Mouse (Mus musculus) ES-E14 (cell line): ENCODE measurements around the gene Zfp770. TPM values are rescaled to one million over a fixed set of nuclear protein-coding genes. Genes with fewer than 3 reads are reported as not detected.
A peak's percentile ranks its signal among the peaks of the same experiment; 100 is the strongest.

Experiments used
- DNase-seq: peaks from one replicate; pipeline ENCODE4 v3.0.0-alpha.2; 2013; ENCODE audit warnings: low read depth, low spot score
- H3K27ac ChIP-seq: 2 replicates; pipeline ENCODE4 v1.5.1; 2012; ENCODE audit warnings: low read depth, mild to moderate bottlenecking, low read length, moderate library complexity, mixed read lengths; ENCODE audit not compliant: poor library complexity, insufficient read depth, severe bottlenecking
- H3K36me3 ChIP-seq: 2 replicates; pipeline ENCODE4 v1.6.1; 2012; ENCODE audit warnings: mild to moderate bottlenecking, low read length, moderate library complexity, mixed read lengths; ENCODE audit not compliant: control insufficient read depth, poor library complexity, insufficient read depth, severe bottlenecking
- H3K4me1 ChIP-seq, 2 experiments: fragments of 150-350 bp in 1 of 2; sonication (generic) in 1 of 2; 2 replicates each; pipeline ENCODE4 v1.6.1; 2012; ENCODE audit warnings: low read length in 2 of 2, mild to moderate bottlenecking in 1 of 2, mixed read lengths in 1 of 2; ENCODE audit not compliant: control insufficient read depth in 2 of 2, insufficient read depth in 2 of 2, poor library complexity in 1 of 2
- H3K4me3 ChIP-seq, 2 experiments: fragments of 150-350 bp in 1 of 2; sonication (generic) in 1 of 2; 2 replicates each; pipeline ENCODE4 v1.5.1; 2012; ENCODE audit warnings: low read length in 2 of 2, low read depth in 1 of 2, mild to moderate bottlenecking in 1 of 2, mixed read lengths in 1 of 2; ENCODE audit not compliant: insufficient read depth in 1 of 2, poor library complexity in 1 of 2, severe bottlenecking in 1 of 2
- H3K9ac ChIP-seq: 2 replicates; pipeline ENCODE4 v1.6.1; 2012; ENCODE audit warnings: low read depth, mild to moderate bottlenecking, low read length, mixed read lengths; ENCODE audit not compliant: poor library complexity, insufficient read depth, severe bottlenecking
- H3K9me3 ChIP-seq: fragments of 150-350 bp; sonication (generic); 2 replicates; pipeline ENCODE4 v1.6.1; 2012; ENCODE audit warnings: low read depth, mild to moderate bottlenecking, low read length; ENCODE audit not compliant: control insufficient read depth, insufficient read depth
- CHD2 ChIP-seq: IDR thresholded peaks from 2 replicates; pipeline ENCODE4 v1.6.1; 2014; ENCODE audit warnings: mild to moderate bottlenecking, low read depth, low read length, inconsistent platforms
- HCFC1 ChIP-seq: IDR thresholded peaks from 2 replicates; pipeline ENCODE4 v1.6.1; 2012; ENCODE audit warnings: low read length, inconsistent platforms, borderline replicate concordance; ENCODE audit not compliant: insufficient read depth
- MAFK ChIP-seq: IDR thresholded peaks from 2 replicates; pipeline ENCODE4 v1.6.1; 2014; ENCODE audit warnings: mild to moderate bottlenecking, low read depth, low read length, inconsistent platforms; ENCODE audit not compliant: insufficient read depth
- ZC3H11A ChIP-seq: IDR thresholded peaks from 2 replicates; pipeline ENCODE4 v1.6.1; 2012; ENCODE audit warnings: low read depth, mild to moderate bottlenecking, inconsistent platforms, low read length, borderline replicate concordance
- ZNF384 ChIP-seq: IDR thresholded peaks from 2 replicates; pipeline ENCODE4 v1.6.1; 2012; ENCODE audit warnings: low read depth, low read length, inconsistent platforms
- in situ Hi-C, 2 experiments: fragments of 600-800 bp; cut with MboI; formaldehyde crosslinking; loops; one replicate each; pipeline ENCODE4 v1.15.1; 2025; ENCODE audit warnings: low sequenced_read_pairs in 2 of 2, inconsistent platforms in 1 of 2; ENCODE audit not compliant: unreplicated experiment in 2 of 2
- total RNA-seq: library from RNA; depleted of rRNA; stranded (reverse); fragments of 300-350 nt; gene quantifications from 2 replicates; pipeline ENCODE4 v1.2.3, GENCODE M21; 2012

Zfp770 gene
- total RNA-seq, 1 experiment = 11.5 TPM

DNA sequence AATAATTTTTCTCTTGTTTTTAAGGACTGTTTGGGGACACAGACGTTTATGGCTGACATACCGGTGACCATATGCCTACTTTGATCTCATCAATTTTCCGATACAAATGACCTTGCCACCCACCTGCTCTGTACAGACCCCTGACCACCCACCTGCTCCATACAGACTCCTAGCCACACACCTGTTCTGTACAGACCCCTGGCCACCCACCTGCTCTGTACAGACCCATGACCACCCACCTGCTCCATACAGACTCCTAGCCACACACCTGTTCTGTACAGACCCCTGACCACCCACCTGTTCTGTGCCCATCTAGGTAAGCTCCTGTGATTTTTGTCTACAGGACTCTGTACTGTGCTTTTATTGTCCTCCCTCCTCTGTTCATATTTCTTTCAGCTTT is 34.3 kb upstream of the Zfp770 start:
- in situ Hi-C loops = no loop called here
- Histone ChIP-seq H3K36me3 (no peaks in the 10 kb centered on the region), H3K9me3 (no peaks in the 10 kb centered on the region)

DNA sequence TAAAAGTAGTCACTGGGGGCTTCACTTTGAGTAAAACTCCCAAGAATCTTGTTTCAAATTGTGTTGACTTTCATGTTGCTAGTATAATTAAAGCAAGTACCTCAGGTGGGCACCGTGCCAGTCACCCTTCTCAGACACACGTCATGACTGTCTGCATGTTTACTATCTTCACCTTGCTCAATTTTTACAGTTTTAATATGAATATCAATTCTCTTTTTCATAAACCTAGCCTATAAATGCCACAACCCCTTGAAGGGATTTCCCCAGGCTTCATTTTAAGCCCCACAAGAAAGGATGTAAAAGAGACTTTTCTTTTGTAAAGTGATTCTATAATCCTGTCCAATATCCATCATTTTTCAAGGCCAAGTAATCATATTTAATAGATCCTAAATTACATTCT is 30.0 kb upstream of the Zfp770 start:
- Histone ChIP-seq H3K9ac (no peak overlapping the region), H3K4me1 (no peaks in the 10 kb centered on the region), H3K36me3 (no peaks in the 10 kb centered on the region), H3K27ac (no peak overlapping the region), H3K4me3 (no peak overlapping the region), H3K9me3 (no peaks in the 10 kb centered on the region)
- in situ Hi-C loops = no loop called here
- no peak for TF ChIP-seq HCFC1
- TF ChIP-seq CHD2 = no peak
- no peak for TF ChIP-seq ZC3H11A
- TF ChIP-seq ZNF384 = no peak
- no peak for TF ChIP-seq MAFK
- DNase-seq = no peak

More for the DNA sequence above, 34.3 kb upstream of the Zfp770 start:
- no peak for TF ChIP-seq MAFK
- no peak for TF ChIP-seq HCFC1
- no peak for TF ChIP-seq ZNF384
- no peak for TF ChIP-seq CHD2
- no peak for TF ChIP-seq ZC3H11A
- Histone ChIP-seq H3K9ac (no peak overlapping the region), H3K4me1 (peaks cover 0 to 1% of the 10 kb centered on the region in 2 experiments; a peak in 1 of 4 replicates), H3K4me3 (no peak overlapping the region), H3K27ac (no peak overlapping the region)
- DNase-seq = no peak

DNA sequence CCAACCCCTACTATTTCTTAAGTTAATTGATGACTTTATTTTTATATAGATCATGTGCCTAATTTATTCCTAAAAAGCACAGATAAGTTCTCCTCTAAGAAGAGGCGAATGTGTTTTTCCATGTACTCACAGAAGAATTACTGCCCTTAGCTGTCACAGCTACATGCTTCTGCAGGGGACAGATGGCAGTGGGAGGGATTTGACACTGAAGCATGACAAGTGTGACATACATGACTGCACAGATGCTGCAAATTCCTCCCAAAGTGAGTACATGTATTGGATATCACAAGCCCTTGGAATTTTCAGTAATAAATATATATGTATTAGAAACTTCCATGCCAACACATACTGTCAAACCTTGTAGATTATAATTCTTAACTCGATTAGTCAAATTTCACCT is 27.4 kb upstream of the Zfp770 start:
- no peaks in the 10 kb centered on the region for H3K36me3 ChIP-seq
- no peak overlapping the region for H3K4me3 ChIP-seq
- no peaks in the 10 kb centered on the region for H3K4me1 ChIP-seq
- H3K9ac ChIP-seq = no peak overlapping the region
- H3K9me3 ChIP-seq = no peaks in the 10 kb centered on the region
- TF ChIP-seq ZC3H11A (no peak), CHD2 (no peak), HCFC1 (no peak), MAFK (no peak), ZNF384 (no peak)
- in situ Hi-C loops = no loop called here
- no peak for DNase-seq
- H3K27ac ChIP-seq = no peak overlapping the region

DNA sequence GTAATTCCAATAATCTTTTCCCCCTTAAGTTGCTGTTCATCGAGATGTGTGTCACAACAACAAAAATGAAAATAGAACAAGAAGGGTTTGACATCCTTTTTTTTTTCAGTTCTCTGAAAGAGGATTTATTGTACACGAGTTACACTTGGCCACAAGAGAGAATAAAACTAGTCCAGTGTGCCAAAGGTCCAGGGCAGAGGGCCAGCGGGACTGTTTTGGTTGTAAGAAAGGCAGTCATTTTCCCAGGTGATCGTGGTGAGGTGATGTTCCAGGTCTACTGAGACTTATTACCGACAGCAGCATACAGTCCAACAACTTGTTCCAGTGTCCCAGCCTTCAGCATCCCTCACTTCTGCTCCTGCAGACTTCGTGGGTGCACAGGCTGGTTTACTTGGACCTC is 3.8 kb upstream of the Zfp770 start:
- H3K27ac ChIP-seq = no peak overlapping the region
- H3K36me3 ChIP-seq = no peaks in the 10 kb centered on the region
- no peak overlapping the region for H3K9ac ChIP-seq
- in situ Hi-C loops = no loop called here
- DNase-seq = no peak
- H3K4me1 ChIP-seq = peaks cover 0 to 2% of the 10 kb centered on the region in 2 experiments; a peak in 1 of 4 replicates
- H3K4me3 ChIP-seq = no peak overlapping the region
- no peaks in the 10 kb centered on the region for H3K9me3 ChIP-seq
- TF ChIP-seq ZC3H11A = no peak
- no peak for TF ChIP-seq CHD2
- TF ChIP-seq MAFK = no peak
- TF ChIP-seq ZNF384 = no peak
- no peak for TF ChIP-seq HCFC1

DNA sequence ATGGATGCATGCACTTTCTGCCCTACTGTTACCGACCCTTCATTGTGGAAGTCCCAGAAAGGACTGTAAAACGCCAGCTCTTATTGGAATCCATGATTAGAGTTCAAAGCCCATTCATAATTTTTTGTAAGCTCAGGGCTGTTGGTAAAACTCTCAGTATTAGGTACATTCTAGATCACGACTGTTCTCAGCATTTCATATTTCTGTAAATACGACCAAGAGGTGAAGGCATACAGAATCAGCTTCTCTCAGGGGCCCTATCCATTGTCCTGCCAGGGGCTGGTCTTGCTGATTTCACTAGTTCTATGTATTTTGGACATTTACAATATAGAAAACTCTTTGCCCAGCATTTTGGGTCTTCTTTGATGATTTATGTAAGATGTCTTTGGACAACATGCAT is 305 bp upstream of the Zfp770 start:
- H3K9ac ChIP-seq = no peak overlapping the region
- no peak overlapping the region for H3K27ac ChIP-seq
- peak overlapping the region in 1 of 2 experiments; percentile 94; a peak in 3 of 4 replicates for H3K4me3 ChIP-seq
- no peaks in the 10 kb centered on the region for H3K9me3 ChIP-seq
- peaks cover 2% of the 10 kb centered on the region for H3K36me3 ChIP-seq
- H3K4me1 ChIP-seq = peaks cover 0 to 2% of the 10 kb centered on the region in 2 experiments; a peak in 1 of 4 replicates
- no peak for TF ChIP-seq MAFK
- TF ChIP-seq CHD2 = no peak
- no peak for TF ChIP-seq ZC3H11A
- no peak for TF ChIP-seq HCFC1
- TF ChIP-seq ZNF384 = no peak
- no peak for DNase-seq
- in situ Hi-C loops = no loop called here
